Mouse (Mus musculus) forebrain, embryonic 15.5 days (tissue): ENCODE data around the gene Ctxn1. TPM values are rescaled to one million over a fixed set of nuclear protein-coding genes. Genes with fewer than 3 reads are reported as not detected.

Experiments
- ATAC-seq: fragments of 200-750 bp; cut with Nextera tagmentation; replicated peaks from 2 replicates; pipeline ENCODE4 v1.8.0; 2017; ENCODE audit warnings: mild to moderate bottlenecking, moderate TSS enrichment, moderate library complexity
- H3K27ac ChIP-seq: fragments of 300-500 bp; sonication (generic); replicated peaks from 2 replicates; pipeline ENCODE4 v1.5.1; 2015; ENCODE audit warnings: mild to moderate bottlenecking, inconsistent platforms
- H3K27me3 ChIP-seq: fragments of 300-500 bp; sonication (generic); 2 replicates; pipeline ENCODE4 v1.6.1; 2015; ENCODE audit warnings: inconsistent platforms
- H3K36me3 ChIP-seq: fragments of 300-500 bp; sonication (generic); 2 replicates; pipeline ENCODE4 v1.6.1; 2015; ENCODE audit warnings: mild to moderate bottlenecking, inconsistent platforms
- H3K4me1 ChIP-seq: fragments of 300-500 bp; sonication (generic); 2 replicates; pipeline ENCODE4 v1.6.1; 2015; ENCODE audit warnings: inconsistent platforms
- H3K4me2 ChIP-seq: fragments of 300-500 bp; sonication (generic); replicated peaks from 2 replicates; pipeline ENCODE4 v1.6.1; 2015; ENCODE audit warnings: mild to moderate bottlenecking, inconsistent platforms
- H3K4me3 ChIP-seq: fragments of 300-500 bp; sonication (generic); 2 replicates; pipeline ENCODE4 v1.5.1; 2015; ENCODE audit warnings: mild to moderate bottlenecking, inconsistent platforms
- H3K9ac ChIP-seq: fragments of 300-500 bp; sonication (generic); replicated peaks from 2 replicates; pipeline ENCODE4 v1.6.1; 2015; ENCODE audit warnings: mild to moderate bottlenecking, inconsistent platforms
- H3K9me3 ChIP-seq: fragments of 300-500 bp; sonication (generic); 2 replicates; pipeline ENCODE4 v1.6.1; 2016; ENCODE audit warnings: inconsistent platforms
- WGBS: fragments of 180-500 bp; shearing (Covaris S2); methylation state at CpG from one replicate; pipeline ENCODE4 v1.1.7; 2015; ENCODE audit warnings: mixed read lengths; 5-methylcytosine and 5-hydroxymethylcytosine counted together
- polyA plus RNA-seq: library from polyadenylated mRNA; unstranded; fragments of >200 nt; fragmentation: Nextera tagmentation; extraction: Ambion mirVana; gene quantifications from 2 replicates; pipeline ENCODE4 v1.2.1, GENCODE M21; 2015

Ctxn1 gene
- 397 and 404 TPM in 2 replicates for polyA plus RNA-seq

- Histone ChIP-seq H3K9me3 (no peaks in the 10 kb centered on the region), H3K9ac (peak within 1 kb of the TSS; percentile 92), H3K4me1 (peaks cover 41% of the 10 kb centered on the region), H3K4me2 (peak within 1 kb of the TSS; percentile 65), H3K36me3 (peaks cover 62% of the 10 kb centered on the region), H3K4me3 (peak within 1 kb of the TSS; percentile 63), H3K27me3 (no peaks in the 10 kb centered on the region), H3K27ac (peak within 1 kb of the TSS; percentile 96)
- WGBS, result 5% methylated on average over 27 of the region's 33 CpGs
- ATAC-seq, result peak; percentile 91
Measured at GRCm38 (mm10) chr8:4259125-4259804, at the start of gene Ctxn1. Gene Ctxn1 (minus strand): TSS chr8:4259274.

DNA sequence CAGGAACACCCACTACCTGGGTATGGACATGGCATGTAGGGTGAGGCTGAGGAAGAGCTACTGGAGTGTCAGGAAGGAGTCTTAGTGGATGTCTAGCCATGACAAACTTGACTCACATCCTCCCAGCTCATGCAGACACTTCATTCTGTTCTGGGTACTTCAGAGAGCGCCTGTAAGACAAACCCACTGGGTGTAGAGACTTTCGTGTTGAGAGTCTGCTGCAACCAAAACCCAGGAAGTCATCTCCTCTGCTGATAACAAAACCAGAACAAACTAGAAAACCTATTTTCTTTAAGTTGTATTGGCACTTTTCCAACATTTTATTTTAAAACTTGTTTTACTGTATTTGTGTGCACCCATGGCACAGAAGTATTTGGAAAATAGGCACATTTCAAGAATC, 46.8 kb upstream of the Ctxn1 start:
- Histone ChIP-seq H3K9ac (no peak overlapping the region), H3K4me3 (no peak overlapping the region), H3K9me3 (no peaks in the 10 kb centered on the region), H3K4me2 (no peak overlapping the region), H3K27ac (no peak overlapping the region), H3K4me1 (no peaks in the 10 kb centered on the region), H3K27me3 (no peaks in the 10 kb centered on the region), H3K36me3 (peaks cover 91% of the 10 kb centered on the region)
- ATAC-seq, result no peak
- 94% methylated on average over 2 of the region's 2 CpGs for WGBS

GRCm38 (mm10) chr8:4304124-4304547, 45.1 kb upstream of the Ctxn1 start:
- no peaks in the 10 kb centered on the region for H3K27me3 ChIP-seq
- no peak overlapping the region for H3K4me2 ChIP-seq
- no peak overlapping the region for H3K4me3 ChIP-seq
- peaks cover 89% of the 10 kb centered on the region for H3K36me3 ChIP-seq
- H3K9me3 ChIP-seq, result no peaks in the 10 kb centered on the region
- H3K27ac ChIP-seq, result no peak overlapping the region
- H3K4me1 ChIP-seq, result no peaks in the 10 kb centered on the region
- WGBS, result 84% methylated on average over 3 of the region's 3 CpGs
- no peak for ATAC-seq
- no peak overlapping the region for H3K9ac ChIP-seq

- no peak overlapping the region for H3K27ac ChIP-seq
- H3K9ac ChIP-seq, result no peak overlapping the region
- no peak overlapping the region for H3K4me3 ChIP-seq
- H3K9me3 ChIP-seq, result no peaks in the 10 kb centered on the region
- 96% methylated on average over 4 of the region's 4 CpGs for WGBS
- H3K27me3 ChIP-seq, result no peaks in the 10 kb centered on the region
- H3K4me2 ChIP-seq, result no peak overlapping the region
- no peaks in the 10 kb centered on the region for H3K4me1 ChIP-seq
- H3K36me3 ChIP-seq, result peaks cover 88% of the 10 kb centered on the region
- no peak for ATAC-seq
Measured at GRCm38 (mm10) chr8:4297822-4298221, 38.7 kb upstream of the Ctxn1 start.

GRCm38 (mm10) chr8:4292738-4293137, 33.7 kb upstream of the Ctxn1 start:
- Histone ChIP-seq H3K27ac (no peak overlapping the region), H3K9ac (no peak overlapping the region), H3K27me3 (no peaks in the 10 kb centered on the region), H3K4me2 (no peak overlapping the region), H3K4me1 (no peaks in the 10 kb centered on the region), H3K36me3 (peaks cover 89% of the 10 kb centered on the region), H3K9me3 (no peaks in the 10 kb centered on the region), H3K4me3 (no peak overlapping the region)
- WGBS, result 86% methylated on average over 5 of the region's 5 CpGs
- no peak for ATAC-seq

- WGBS, result 29% methylated on average over 9 of the region's 9 CpGs
- no peaks in the 10 kb centered on the region for H3K9me3 ChIP-seq
- no peaks in the 10 kb centered on the region for H3K27me3 ChIP-seq
- H3K4me2 ChIP-seq, result peak overlapping the region; percentile 74
- peak overlapping the region; percentile 82 for H3K27ac ChIP-seq
- peaks cover 16% of the 10 kb centered on the region for H3K4me1 ChIP-seq
- H3K9ac ChIP-seq, result peak overlapping the region; percentile 63
- H3K36me3 ChIP-seq, result peaks cover 13% of the 10 kb centered on the region; the same call in 1 of the 2 replicates
- ATAC-seq, result no peak; the same call in 1 of the 2 replicates
- H3K4me3 ChIP-seq, result peak overlapping the region; percentile 63
Measured at GRCm38 (mm10) chr8:4276111-4276465, 17.0 kb upstream of the Ctxn1 start.

- under 1% methylated on average over 39 of the region's 39 CpGs for WGBS
Measured at GRCm38 (mm10) chr8:4275275-4276110, 16.4 kb upstream of the Ctxn1 start, which contains the start of gene Timm44. Gene Timm44 (minus strand): TSS chr8:4275913.

GRCm38 (mm10) chr8:4269609-4270008, 10.5 kb upstream of the Ctxn1 start:
- Histone ChIP-seq H3K9ac (no peak overlapping the region), H3K27me3 (no peaks in the 10 kb centered on the region), H3K4me2 (no peak overlapping the region), H3K4me1 (peaks cover 3% of the 10 kb centered on the region), H3K4me3 (no peak overlapping the region), H3K9me3 (no peaks in the 10 kb centered on the region), H3K36me3 (peaks cover 69% of the 10 kb centered on the region), H3K27ac (no peak overlapping the region)
- 88% methylated on average over 6 of the region's 6 CpGs for WGBS
- ATAC-seq, result no peak

More at GRCm38 (mm10) chr8:4275275-4276110, 16.4 kb upstream of the Ctxn1 start, which contains the start of gene Timm44:
- peak within 1 kb of the TSS; percentile 63 for H3K4me3 ChIP-seq
- H3K27ac ChIP-seq, result peak within 1 kb of the TSS; percentile 82
- H3K36me3 ChIP-seq, result peaks cover 13% of the 10 kb centered on the region; the same call in 1 of the 2 replicates
- no peaks in the 10 kb centered on the region for H3K9me3 ChIP-seq
- peak within 1 kb of the TSS; percentile 74 for H3K4me2 ChIP-seq
- peaks cover 16% of the 10 kb centered on the region for H3K4me1 ChIP-seq
- peak; percentile 98 for ATAC-seq
- peak within 1 kb of the TSS; percentile 63 for H3K9ac ChIP-seq
- H3K27me3 ChIP-seq, result no peaks in the 10 kb centered on the region

- Histone ChIP-seq H3K4me2 (no peak overlapping the region), H3K4me1 (no peaks in the 10 kb centered on the region), H3K9me3 (no peaks in the 10 kb centered on the region), H3K9ac (no peak overlapping the region), H3K4me3 (no peak overlapping the region), H3K27ac (no peak overlapping the region), H3K27me3 (no peaks in the 10 kb centered on the region), H3K36me3 (peaks cover 81% of the 10 kb centered on the region)
- peak; percentile 55; the same call in 1 of the 2 replicates for ATAC-seq
- 76% methylated on average over 15 of the region's 15 CpGs for WGBS
Measured at GRCm38 (mm10) chr8:4267627-4268026, 8.6 kb upstream of the Ctxn1 start.

DNA sequence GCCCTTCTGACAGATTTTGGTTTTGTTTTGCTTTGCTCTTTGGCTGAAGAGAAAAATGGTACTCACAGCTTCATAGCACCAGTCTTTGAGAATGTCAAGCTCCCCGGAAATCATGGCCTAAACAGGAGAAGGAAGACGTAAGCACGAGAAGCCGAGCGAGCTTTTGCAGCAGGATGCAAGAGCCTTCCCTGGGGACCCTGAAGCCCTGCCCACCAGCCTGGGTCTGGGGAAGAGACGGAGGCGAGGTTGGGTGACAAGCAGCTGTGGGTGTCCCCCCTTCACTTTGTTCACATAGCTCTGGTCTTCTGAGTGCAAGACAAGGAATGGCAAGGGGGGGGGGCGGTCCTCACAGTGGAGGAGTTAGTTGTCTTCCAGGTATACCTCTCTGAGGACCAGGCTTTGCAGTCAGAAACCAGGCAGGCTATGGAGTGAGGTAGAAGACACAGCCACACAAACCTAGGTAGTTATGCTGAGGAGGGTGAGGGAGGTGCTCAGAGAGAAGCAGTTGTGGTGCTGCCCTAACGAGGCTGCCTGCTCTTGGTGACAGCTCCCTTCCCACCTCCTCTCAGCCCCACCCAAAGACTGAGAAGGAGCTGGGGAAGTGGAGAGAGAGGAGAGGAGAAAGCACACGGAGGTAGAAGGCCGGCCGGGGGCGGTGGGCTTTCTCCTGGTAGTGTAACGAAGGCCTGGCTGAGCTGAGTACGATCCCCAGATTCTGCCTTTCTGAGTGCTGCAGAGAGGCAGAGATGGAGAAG, 6.3 kb upstream of the Ctxn1 start:
- Histone ChIP-seq H3K36me3 (peaks cover 92% of the 10 kb centered on the region), H3K27me3 (no peaks in the 10 kb centered on the region), H3K27ac (no peak overlapping the region), H3K4me3 (no peak overlapping the region), H3K4me2 (no peak overlapping the region), H3K9ac (no peak overlapping the region), H3K4me1 (no peaks in the 10 kb centered on the region), H3K9me3 (no peaks in the 10 kb centered on the region)
- ATAC-seq, result no peak
- WGBS, result 90% methylated on average over 15 of the region's 15 CpGs

- 90% methylated on average over 8 of the region's 8 CpGs for WGBS
- Histone ChIP-seq H3K27me3 (no peaks in the 10 kb centered on the region), H3K9ac (no peak overlapping the region), H3K9me3 (no peaks in the 10 kb centered on the region), H3K27ac (no peak overlapping the region), H3K4me2 (no peak overlapping the region), H3K4me1 (peaks cover 8% of the 10 kb centered on the region), H3K36me3 (peaks cover 76% of the 10 kb centered on the region), H3K4me3 (no peak overlapping the region)
- ATAC-seq, result no peak
Measured at GRCm38 (mm10) chr8:4263105-4263791, 4.2 kb upstream of the Ctxn1 start.
